Mouse (Mus musculus) forelimb bud, embryonic 11.5 days (tissue): ENCODE data around the gene Col24a1.

Experiments
- DNase-seq: peaks from one replicate; pipeline ENCODE4 v3.0.0-alpha.2; 2012; ENCODE audit warnings: low read depth, low spot score

Gene Col24a1

DNA sequence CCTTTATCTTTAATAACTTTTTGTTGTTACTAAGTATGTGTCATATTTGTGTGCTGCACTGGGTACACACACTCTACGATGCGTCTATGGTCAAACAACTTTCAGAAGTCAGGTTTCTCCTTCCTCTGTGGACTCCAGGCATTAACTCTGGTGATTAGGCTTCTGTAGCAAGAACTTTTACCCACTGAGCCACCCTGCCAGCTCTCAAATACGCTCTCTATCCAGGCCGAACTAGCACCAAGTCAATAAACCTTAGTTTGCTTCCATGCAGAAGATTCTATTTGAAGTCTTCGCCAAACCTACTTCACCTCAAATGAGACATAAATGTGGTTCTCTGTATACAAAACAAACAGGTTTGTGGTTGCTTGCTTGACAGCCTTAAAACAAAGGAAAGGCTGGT, 267.4 kb downstream of the Col24a1 start:
- no peak for DNase-seq

DNA sequence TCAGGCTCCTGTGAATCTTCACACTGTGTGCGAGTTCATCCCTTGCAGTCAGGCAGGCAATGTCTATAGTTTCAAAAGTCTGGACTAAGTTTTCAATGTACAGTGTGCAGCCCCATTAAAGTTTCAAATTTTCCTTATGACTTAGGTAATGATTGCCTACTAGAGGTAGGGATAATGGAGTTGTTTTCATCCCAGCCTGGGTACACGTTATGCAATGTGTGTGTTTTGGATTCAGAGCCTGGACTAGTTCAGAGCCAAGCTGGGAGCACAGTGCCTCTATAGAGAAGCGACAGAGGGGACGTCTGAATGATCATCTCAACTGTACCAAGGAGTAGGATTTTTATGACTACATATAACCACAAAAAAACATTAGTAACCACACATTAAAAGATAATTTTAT, 267.8 kb downstream of the Col24a1 start:
- no peak for DNase-seq

DNA sequence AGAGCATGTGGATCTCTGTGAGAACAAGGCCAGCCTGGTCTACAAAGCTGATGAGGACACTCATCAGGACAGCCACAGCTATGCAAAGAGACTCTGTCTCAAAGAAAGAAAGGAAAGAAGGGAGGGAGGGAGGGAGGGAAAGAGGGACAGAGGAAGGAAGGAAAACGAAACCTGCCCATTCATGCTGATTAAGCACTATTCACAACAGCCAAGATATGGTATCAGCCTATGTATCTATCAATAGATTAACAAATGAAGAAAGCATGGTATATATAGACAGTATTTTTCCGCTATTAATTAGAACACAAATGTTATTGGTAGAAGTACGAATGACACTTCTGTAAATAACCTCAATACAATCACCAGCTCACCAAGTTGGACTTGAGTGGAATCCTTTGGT, 282.2 kb downstream of the Col24a1 start:
- DNase-seq = no peak

DNA sequence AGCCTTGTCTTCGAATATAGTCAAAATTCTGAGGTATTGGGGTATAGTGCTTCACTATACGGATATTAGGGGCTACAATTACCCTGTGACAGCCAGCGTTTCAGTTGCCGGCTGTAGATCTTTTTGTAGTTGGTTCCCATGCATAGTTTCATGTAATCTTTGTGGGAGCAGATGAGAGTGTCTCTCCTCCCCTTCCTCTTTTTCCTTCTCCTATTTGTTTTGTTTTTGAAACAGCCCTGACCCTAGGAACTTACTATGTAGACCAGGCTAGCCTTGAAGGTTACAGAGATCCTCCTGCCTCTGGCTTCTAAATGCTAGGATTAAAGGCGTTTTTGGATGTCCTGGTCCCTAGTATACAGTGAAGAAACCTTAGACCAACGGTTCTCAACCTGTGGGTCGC, 283.1 kb downstream of the Col24a1 start:
- DNase-seq = no peak

DNA sequence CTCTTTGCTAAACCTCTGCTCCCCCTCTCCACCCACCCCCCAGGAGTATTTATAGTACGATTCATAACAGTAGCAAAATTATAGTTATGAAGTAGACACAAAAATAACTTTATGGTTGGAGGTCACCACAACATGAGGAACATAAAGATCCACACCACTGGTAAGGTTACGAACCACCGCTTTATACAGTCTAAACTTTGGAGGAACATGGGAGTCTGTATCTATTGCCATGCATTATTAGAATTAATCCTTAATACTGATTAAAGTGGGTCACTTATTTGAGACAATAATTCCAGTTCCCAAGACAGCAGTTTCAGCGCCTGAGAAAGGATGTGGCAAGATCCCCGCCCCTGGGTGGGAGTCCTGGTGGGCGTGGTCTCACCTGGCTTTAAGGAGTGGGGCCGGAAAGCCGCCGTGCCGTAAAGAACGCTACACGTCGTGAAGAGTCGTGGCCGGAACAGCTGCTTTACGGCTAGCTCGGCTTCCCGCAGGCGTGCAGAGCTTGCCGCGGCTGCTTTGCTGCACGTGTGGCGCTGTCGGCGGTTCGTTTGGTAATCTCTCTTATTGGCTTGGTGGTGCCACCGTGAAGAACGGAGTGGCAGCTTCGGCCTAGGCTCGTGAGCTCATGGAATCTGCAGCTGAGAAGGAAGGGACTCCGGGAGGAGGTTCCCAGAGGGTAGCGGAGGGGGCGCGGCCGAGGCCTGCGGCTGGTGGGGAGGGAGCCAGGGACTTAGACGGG, 283.6 kb downstream of the Col24a1 start, which contains the start of gene Znhit6:
Znhit6 (plus strand) TSS at position 463 of the 739 bp plus-strand sequence.
- peak; percentile 92 for DNase-seq

DNA sequence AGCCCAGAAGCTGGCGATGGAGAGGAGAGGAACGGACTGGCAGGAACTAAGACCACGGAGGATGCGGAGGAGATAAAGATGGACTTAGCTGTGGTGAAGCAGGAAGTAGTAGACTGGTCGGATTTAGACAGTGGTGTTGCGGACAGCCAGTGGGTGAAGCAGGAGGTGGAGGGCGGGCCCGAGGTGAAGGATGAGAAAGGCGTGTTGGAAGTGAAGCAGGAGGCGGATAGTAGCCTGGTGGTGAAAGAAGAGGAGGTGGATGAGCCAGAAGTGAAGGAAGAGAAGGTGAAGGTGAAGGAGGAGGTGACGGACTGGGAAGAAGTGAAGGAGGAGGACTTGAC, 284.2 kb downstream of the Col24a1 start:
- DNase-seq = no peak

DNA sequence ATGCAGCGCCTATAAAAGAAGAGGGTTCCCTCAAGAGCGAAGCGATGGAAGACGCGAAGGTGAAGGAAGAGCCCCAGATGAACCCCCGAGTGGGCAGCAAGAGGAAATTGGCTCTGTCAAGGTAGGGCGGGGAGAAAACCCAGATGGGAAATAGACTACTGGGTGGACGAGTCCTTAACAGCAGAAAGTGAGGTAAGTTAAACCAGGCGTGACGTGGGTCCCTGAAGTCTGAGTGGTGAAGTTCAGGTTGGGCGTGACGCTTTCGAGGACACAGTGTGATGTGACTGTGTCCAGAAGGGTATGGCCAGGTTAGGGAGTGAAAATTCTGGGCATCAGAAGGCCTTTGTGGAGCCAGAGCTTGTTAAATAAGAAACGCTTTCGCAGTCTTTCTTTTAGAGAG, 284.6 kb downstream of the Col24a1 start:
- DNase-seq = no peak

DNA sequence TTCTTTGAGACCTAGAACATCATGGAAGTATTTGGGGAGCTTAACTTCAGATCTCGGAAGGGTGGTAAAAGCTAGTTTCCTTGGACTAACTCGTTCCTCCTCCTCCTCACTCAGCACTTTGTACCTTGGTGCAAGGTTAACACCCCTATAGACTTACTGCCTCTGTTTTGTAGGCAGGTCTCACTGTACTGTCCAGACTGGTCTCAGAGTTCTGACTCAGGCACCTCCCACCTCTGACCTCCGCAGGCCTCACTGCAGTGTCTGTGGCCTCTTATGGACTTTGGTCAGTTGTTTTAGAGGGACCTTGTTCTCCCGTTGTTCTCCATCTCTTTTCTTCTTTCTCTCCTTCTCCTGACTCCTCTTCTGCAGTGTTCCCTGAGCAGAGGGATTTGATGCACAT, 290.8 kb downstream of the Col24a1 start:
- no peak for DNase-seq

DNA sequence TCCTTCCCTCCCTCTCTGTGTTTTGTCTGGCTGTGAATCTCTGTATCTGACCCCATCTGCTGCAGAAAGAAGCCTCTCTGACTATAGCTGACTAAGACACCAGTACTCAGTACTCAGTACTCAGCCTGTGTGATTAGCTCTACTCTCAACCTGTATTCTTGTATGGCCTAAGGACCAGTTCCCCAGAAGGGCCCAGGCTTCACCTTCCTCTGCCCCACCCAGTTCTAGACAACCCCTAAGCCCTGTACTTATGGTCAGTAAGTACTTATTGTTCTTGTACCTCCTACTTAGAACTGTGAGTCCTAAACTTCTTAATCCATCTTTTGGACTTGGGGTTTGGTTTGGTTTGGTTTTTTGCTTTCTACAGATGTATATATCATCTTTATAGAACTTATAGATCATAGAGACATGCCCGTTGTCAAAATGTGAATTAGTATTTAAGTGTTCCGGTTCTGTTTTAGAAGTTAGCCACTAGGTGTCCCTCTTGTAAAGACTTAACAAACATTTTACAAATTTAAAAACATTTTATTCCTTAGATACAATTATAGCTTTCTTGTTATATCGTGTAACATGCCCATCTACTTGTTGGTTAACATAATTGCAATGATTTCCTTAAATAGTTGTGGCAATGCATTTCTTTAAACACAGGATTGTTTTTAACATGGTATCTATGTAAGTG, 291.4 kb downstream of the Col24a1 start:
- no peak for DNase-seq

DNA sequence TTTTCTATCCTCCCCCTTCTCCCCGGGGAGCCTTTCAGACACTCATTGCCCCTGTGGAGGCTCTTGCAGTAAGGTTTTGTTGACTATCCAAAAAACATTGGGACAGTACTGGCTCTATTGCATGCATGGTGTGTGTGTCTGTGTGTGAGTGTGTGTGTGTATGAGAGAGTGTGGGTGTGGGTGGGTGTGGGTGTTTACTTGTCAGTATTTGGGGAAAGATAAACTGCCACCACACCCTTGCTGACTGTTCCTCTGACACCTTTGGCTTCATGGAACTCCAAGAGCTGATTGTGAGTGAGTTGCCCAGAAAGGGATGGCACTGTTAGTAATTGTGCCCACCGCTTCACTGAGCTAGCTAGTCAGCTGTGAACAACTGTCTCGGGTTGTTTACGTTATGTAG, 298.3 kb downstream of the Col24a1 start:
- DNase-seq = no peak

DNA sequence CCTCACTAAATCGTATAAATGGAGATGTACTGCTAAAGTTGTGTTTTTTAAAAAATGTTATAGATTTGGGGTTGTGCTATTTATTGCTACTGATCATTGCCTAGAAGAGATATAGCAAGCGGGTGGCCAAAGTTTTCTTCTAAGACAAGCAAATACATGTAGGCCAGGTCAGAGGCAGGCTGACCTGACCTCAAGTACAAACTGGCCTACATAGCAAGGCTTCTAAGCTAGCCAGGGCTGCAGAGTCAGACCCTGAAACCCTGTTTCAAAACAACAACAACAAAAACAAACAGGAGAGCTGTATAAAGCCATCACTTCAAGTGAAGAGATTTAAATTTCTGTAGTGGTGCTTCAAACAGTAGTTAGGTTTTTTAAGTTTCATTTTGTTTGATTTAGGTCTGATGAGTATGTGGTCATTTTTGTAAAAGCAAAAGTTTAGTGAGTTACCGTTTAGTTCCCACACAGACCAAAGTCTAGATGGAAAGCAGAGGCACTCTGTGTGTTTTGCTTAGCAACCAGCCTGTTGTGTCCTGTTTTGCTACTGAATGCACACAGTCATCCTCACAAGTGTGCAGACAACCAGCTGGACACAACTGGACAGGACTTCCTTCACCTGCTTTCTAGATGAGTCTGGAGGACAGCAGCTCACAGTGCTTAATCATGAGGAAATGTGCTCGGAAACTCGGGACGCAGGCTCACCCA, 299.7 kb downstream of the Col24a1 start:
- no peak for DNase-seq

DNA sequence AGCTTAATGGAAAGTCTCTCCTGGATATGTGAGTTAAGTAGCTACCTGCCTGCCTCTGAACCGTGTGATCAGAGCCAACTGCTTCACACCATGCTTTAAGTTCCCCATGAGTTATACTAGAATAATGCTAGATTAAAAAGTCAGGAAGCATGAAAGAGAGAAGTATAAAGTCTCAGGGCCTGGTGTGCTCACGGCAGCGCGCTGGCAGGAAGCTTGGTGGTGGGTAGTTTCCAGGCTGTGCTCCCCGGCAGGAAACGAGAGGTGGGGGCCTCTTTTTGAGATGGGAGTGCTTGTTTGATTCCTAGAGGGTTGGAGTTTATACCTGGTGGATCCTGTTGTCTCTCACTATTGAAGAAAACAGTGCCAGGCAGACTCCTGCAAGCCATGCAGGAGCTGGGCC, 303.1 kb downstream of the Col24a1 start:
- no peak for DNase-seq

DNA sequence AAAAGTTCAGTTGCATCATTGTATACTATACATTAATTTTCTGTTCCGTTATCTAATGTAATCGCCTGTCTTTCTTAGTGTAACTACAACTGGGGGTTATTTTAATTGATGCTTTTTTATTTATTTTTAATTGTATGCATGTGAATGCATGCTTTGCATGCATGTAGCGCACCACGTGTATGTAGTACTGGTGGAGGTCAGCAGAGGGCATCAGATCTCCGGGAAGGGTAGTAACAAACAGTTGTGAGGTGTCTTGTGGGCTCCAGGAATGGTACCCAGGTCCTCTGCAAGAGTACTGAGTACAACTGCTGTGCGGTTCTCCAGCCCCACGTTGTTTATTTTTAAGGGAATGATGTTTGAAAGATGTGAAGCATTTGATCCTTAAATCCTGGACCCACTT, 306.8 kb downstream of the Col24a1 start:
- DNase-seq = no peak

DNA sequence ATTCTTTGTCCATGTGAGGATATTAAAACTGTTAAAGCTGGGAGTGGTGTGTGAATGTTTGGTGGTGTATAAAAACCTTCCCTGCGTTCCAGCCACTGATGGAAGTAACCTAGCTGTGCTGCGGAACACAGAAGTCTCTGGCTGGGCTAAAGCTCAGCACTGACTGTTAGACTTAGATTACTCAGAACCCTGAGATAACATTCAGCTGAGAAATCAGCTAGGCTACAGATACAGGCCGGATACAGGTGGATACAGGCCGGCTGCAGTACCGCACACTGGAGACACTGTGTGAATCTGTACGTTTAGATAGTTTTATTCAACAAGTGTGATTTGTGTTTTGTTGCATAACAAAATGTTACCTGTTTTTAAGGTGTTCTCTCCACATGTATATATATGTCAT, 308.5 kb downstream of the Col24a1 start:
- DNase-seq = no peak

DNA sequence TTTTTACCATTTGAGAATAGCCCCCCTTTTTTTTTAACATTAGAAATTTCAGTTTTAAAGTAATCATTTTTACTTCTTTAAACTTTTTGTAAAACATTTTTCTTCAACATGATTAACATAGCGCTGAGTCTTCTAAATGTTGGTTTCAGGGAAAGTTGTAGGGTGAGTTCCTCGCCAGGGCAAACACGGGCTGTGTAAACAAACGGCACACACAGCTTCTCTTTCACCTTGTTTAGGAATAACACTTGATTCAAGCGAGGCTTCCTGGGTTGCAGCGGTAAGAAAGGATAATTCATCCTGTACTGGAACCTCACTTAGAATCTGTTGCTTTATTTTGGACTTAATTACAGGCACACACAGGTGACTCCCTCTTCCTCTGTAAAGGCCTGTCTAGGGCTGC, 309.1 kb downstream of the Col24a1 start:
- no peak for DNase-seq
